Mouse (Mus musculus): ENCODE results near the gene Zswim5. TPM values are rescaled to one million over a fixed set of nuclear protein-coding genes. Genes with fewer than 3 reads are reported as not detected.
"Not testable (repeated sequence)": the region's sequence is repeated elsewhere in the genome, so short reads cannot be mapped to it uniquely, and the experiment has no call there.

Gene Zswim5
- polyA plus RNA-seq (2012; rRNA removed): 0.20 and 0.22 TPM in 2 replicates

DNA sequence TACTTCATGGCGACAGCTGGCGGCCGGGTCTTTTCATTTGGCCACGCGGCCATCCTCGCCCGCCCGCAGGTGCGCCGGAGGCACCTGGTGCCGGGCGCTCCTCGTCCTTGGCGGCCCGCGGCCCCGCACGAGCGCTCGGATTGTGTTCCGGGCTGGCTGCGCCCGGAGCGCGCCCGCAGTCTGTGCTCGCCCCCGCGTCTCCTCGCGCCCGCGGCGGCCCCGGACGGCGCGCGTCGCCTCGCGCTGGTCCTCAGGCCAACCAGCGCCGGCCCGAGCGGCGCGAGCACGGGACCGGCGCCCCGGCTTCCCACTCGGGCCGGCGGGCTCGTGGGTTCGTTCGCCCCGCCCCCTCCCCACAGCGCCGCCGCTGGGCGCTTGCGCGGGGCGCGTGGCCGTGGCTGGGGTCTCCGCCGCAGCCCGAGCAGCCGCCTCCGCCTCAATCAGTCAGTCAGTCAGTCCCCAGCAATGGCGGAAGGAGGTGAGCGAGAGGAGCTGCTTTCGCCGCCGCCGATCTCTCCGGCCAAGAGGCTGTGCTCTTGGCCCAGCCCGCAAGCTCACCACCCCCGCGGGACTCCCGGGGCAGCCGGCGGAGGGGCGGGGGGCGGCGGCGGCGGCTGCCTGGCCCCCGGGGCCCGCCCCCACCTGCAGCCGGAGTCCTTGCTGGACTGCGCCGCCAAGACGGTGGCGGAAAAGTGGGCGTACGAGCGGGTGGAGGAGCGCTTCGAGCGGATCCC lies at the start of gene Zswim5:
Gene Zswim5 (plus strand): TSS at position 382 of the 734 bp plus-strand sequence.
- Histone ChIP-seq H3K4me1 (replicated peaks; ENCODE audit: control insufficient read depth, insufficient read depth, low read length) (peaks cover 7% of the 10 kb centered on the region), H3K36me3 (ENCODE audit: control insufficient read depth, insufficient read depth, low read length) (no peaks in the 10 kb centered on the region), H3K4me3 (ENCODE audit: control insufficient read depth, insufficient read depth, low read length) (peak within 1 kb of the TSS; percentile 46), H3K27ac (ENCODE audit: control insufficient read depth, insufficient read depth, low read length) (no peak within 1 kb of the TSS), H3K27me3 (ENCODE audit: control insufficient read depth, insufficient read depth, low read length) (peaks cover 3% of the 10 kb centered on the region)
- under 1% methylated on average over 104 of the region's 104 CpGs for WGBS
- TF ChIP-seq POLR2A (IDR thresholded peaks at IDR 0.05; ENCODE audit: control insufficient read depth, extremely low read depth, insufficient read depth, low read length, poor library complexity): no peak
- TF ChIP-seq CTCF (IDR thresholded peaks at IDR 0.05; ENCODE audit: borderline replicate concordance, control insufficient read depth, extremely low read depth, insufficient read depth, low read length, poor library complexity): no peak
- DNase-seq: peak; percentile 36

DNA sequence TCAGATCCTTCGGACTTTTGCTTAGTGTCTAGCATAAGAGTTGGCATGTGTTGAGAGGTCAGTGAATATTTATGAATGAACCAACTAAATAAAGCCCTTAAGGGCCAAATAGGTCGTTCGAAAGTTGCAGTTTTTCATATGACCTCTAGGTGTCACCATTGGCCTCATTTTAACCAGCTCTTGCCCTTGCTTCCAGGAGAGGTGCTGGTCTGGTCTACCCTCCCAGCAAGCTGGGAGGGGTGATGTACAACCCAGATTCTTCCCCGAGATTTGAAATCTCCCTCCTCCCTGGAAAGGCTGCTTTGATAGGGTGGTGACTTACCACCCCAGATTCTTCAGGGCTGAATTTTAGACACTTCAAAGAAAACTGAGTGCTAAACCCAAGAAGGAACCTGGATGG lies 49.4 kb upstream of the Zswim5 start:
- TF ChIP-seq CTCF (IDR thresholded peaks at IDR 0.05; ENCODE audit: borderline replicate concordance, control insufficient read depth, extremely low read depth, insufficient read depth, low read length, poor library complexity) (no peak), POLR2A (IDR thresholded peaks at IDR 0.05; ENCODE audit: control insufficient read depth, extremely low read depth, insufficient read depth, low read length, poor library complexity) (no peak)
- peak; percentile 30 for DNase-seq
- no peak overlapping the region for H3K27ac ChIP-seq (ENCODE audit: control insufficient read depth, insufficient read depth, low read length)
- WGBS: 2% methylated on average over 4 of the region's 4 CpGs
- H3K4me3 ChIP-seq (ENCODE audit: control insufficient read depth, insufficient read depth, low read length): no peak overlapping the region
- H3K36me3 ChIP-seq (ENCODE audit: control insufficient read depth, insufficient read depth, low read length): no peaks in the 10 kb centered on the region
- no peaks in the 10 kb centered on the region for H3K27me3 ChIP-seq (ENCODE audit: control insufficient read depth, insufficient read depth, low read length)
- H3K4me1 ChIP-seq (replicated peaks; ENCODE audit: control insufficient read depth, insufficient read depth, low read length): peaks cover 9% of the 10 kb centered on the region

DNA sequence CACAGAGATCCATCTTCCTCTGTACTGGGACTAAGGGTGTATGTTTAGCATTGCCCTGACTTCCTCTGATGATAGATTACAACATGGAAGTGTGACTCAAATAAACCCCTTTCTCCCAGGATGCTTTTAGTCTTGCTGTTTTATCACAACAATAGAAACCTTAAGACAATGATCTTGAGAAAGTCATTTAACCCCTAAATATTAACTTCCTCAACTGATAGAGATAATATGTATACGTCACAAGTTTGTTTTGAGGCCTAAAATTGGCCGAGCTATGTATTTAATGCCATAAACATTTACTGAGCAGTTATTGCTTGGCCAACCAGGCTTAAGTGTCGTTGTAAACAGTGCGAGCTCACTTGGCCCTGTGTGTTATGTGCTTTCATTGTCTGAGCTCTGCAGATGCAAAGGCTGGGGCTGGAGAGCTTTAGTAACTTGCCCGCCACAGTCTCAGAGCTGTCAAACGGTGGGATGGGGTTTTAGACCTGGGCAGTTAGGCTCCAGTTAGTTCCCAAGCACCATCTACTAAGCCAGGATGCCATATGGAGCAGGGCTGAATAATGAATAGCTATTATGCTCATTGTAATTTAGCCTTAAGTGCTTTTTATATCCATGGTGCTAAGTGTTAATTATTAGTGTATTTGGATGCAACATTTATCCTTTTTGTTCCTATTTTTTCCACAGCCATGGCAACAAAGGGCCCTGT lies 47.7 kb upstream of the Zswim5 start:
- TF ChIP-seq POLR2A (IDR thresholded peaks at IDR 0.05; ENCODE audit: control insufficient read depth, extremely low read depth, insufficient read depth, low read length, poor library complexity) (no peak), CTCF (IDR thresholded peaks at IDR 0.05; ENCODE audit: borderline replicate concordance, control insufficient read depth, extremely low read depth, insufficient read depth, low read length, poor library complexity) (no peak)
- H3K4me1 ChIP-seq (replicated peaks; ENCODE audit: control insufficient read depth, insufficient read depth, low read length): peaks cover 4% of the 10 kb centered on the region
- H3K36me3 ChIP-seq (ENCODE audit: control insufficient read depth, insufficient read depth, low read length): no peaks in the 10 kb centered on the region
- H3K4me3 ChIP-seq (ENCODE audit: control insufficient read depth, insufficient read depth, low read length): no peak overlapping the region
- H3K27ac ChIP-seq (ENCODE audit: control insufficient read depth, insufficient read depth, low read length): no peak overlapping the region
- DNase-seq: no peak
- WGBS: 89% methylated on average over 6 of the region's 6 CpGs
- H3K27me3 ChIP-seq (ENCODE audit: control insufficient read depth, insufficient read depth, low read length): no peaks in the 10 kb centered on the region

DNA sequence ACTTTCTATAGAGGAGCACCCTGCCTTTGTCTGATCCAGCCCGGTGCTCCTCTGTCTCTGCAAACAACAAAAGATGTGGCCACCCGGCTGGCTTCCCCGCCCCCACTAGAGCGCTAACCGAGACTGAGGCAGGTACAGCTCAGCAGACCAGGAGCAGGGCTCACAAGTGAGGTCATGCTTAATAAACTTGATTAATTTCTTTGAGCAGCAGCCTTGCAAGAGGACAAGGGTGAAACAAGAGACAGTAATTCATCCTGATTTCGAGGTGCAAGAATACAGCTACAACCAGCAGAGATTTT lies 47.2 kb upstream of the Zswim5 start:
- DNase-seq: no peak
- TF ChIP-seq CTCF (IDR thresholded peaks at IDR 0.05; ENCODE audit: borderline replicate concordance, control insufficient read depth, extremely low read depth, insufficient read depth, low read length, poor library complexity) (no peak), POLR2A (IDR thresholded peaks at IDR 0.05; ENCODE audit: control insufficient read depth, extremely low read depth, insufficient read depth, low read length, poor library complexity) (no peak)
- Histone ChIP-seq H3K36me3 (ENCODE audit: control insufficient read depth, insufficient read depth, low read length) (no peaks in the 10 kb centered on the region), H3K27me3 (ENCODE audit: control insufficient read depth, insufficient read depth, low read length) (no peaks in the 10 kb centered on the region), H3K4me3 (ENCODE audit: control insufficient read depth, insufficient read depth, low read length) (no peak overlapping the region), H3K27ac (ENCODE audit: control insufficient read depth, insufficient read depth, low read length) (no peak overlapping the region), H3K4me1 (replicated peaks; ENCODE audit: control insufficient read depth, insufficient read depth, low read length) (peaks cover 3% of the 10 kb centered on the region)
- 72% methylated on average over 6 of the region's 6 CpGs for WGBS

DNA sequence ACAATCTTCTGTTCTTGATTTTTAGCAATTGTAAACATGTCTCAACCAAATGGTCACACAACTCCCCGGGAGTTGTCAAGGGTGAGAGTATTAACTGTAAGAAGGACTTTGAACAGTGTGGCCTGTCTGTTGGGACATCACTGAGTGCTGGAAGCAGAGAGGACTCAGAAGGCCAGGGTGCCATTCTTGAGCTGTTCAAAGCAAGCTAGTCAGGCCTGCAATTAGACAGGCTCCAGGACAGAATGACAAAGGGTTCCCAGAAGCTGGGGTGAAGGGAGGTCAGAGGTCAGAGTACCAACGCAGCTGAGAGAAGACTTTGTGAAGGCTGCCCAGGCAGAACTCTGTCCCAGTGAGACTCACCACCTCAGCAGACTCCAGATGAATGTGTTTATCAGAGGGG lies 38.2 kb upstream of the Zswim5 start:
- Histone ChIP-seq H3K36me3 (ENCODE audit: control insufficient read depth, insufficient read depth, low read length) (no peaks in the 10 kb centered on the region), H3K27me3 (ENCODE audit: control insufficient read depth, insufficient read depth, low read length) (no peaks in the 10 kb centered on the region), H3K4me1 (replicated peaks; ENCODE audit: control insufficient read depth, insufficient read depth, low read length) (no peaks in the 10 kb centered on the region), H3K4me3 (ENCODE audit: control insufficient read depth, insufficient read depth, low read length) (no peak overlapping the region), H3K27ac (ENCODE audit: control insufficient read depth, insufficient read depth, low read length) (no peak overlapping the region)
- 80% methylated on average over 2 of the region's 2 CpGs for WGBS
- TF ChIP-seq POLR2A (IDR thresholded peaks at IDR 0.05; ENCODE audit: control insufficient read depth, extremely low read depth, insufficient read depth, low read length, poor library complexity) (no peak), CTCF (IDR thresholded peaks at IDR 0.05; ENCODE audit: borderline replicate concordance, control insufficient read depth, extremely low read depth, insufficient read depth, low read length, poor library complexity) (no peak)
- DNase-seq: no peak

DNA sequence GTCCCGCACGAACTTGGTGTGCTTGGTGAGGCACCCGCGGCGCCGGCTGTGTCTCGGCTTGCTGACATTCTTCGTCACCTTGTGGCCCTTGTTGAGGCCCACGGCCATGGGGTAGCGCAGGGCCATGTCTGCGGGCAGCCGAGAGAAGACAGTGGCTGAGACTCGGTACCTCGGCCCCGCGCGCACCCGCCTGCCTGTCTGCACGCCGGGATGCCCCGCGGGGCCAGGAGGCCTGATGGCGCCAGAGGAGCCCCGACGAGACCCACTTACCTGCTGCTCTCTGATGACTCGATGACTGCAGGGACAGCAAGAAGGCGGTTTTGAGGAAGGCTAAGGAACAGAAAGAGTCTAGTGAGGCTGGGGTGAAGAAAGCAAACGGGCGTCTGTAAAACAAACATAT lies 37.1 kb upstream of the Zswim5 start:
- WGBS: 41% methylated on average over 22 of the region's 29 CpGs
- not testable (repeated sequence) for H3K4me3 ChIP-seq (ENCODE audit: control insufficient read depth, insufficient read depth, low read length); H3K36me3 ChIP-seq (ENCODE audit: control insufficient read depth, insufficient read depth, low read length); H3K27ac ChIP-seq (ENCODE audit: control insufficient read depth, insufficient read depth, low read length); H3K27me3 ChIP-seq (ENCODE audit: control insufficient read depth, insufficient read depth, low read length); DNase-seq; H3K4me1 ChIP-seq (replicated peaks; ENCODE audit: control insufficient read depth, insufficient read depth, low read length)

Data from thymus, adult 2 months (tissue).